Mouse (Mus musculus): Measurements from ENCODE around the gene Nos1ap.
A peak's percentile ranks its signal among the peaks of the same experiment; 100 is the strongest.

Gene Nos1ap

GRCm38 (mm10) chr1:170270696-170271095, 319.0 kb downstream of the Nos1ap start:
- no peak for DNase-seq

- no peak for DNase-seq
Measured at GRCm38 (mm10) chr1:170270281-170270680, 319.4 kb downstream of the Nos1ap start.

GRCm38 (mm10) chr1:170255560-170255910, 334.1 kb downstream of the Nos1ap start:
- DNase-seq = peak; percentile 72

- no peak for DNase-seq
Measured at GRCm38 (mm10) chr1:170254893-170255559, 334.6 kb downstream of the Nos1ap start.

Data from liver (tissue).